Mouse (Mus musculus) common myeloid progenitor, adult 5-6 weeks (primary cell): ENCODE results near the gene Cox18. TPM values are rescaled to one million over a fixed set of nuclear protein-coding genes. Genes with fewer than 3 reads are reported as not detected.

Experiments used
- ATAC-seq: replicated peaks from 2 replicates; pipeline ENCODE4 v1.8.0; 2016; ENCODE audit warnings: low read depth, mild to moderate bottlenecking, moderate TSS enrichment, inconsistent platforms; ENCODE audit not compliant: poor library complexity, severe bottlenecking
- total RNA-seq: library from RNA; stranded (forward); fragments of 200-1000, 187-1606 nt; gene quantifications from 2 replicates; pipeline ENCODE4 v1.2.3, GENCODE M21; 2017

Cox18 gene
- total RNA-seq, 1 experiment from 2014 or later, result 25.8 TPM

DNA sequence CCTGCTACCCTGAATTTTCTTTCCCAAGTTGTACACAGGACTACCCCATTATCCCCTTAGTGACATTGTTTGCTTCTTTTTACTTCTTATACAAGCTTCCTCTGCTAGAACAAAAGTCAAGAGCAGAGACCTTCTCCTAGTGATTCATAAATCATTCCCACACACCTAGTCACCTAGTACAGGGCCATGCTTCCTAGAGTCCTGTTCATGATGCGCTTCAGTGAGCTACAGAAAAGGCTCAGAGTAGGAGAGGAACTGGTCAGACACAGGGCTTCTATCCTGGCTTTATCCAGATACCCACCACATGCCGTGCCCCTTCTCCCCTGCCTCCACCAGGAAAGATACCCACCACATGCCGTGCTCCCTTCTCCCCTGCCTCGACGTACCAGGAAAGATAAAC lies 44.7 kb downstream of the Cox18 start:
- ATAC-seq, result no peak

GRCm38 (mm10) chr5:90178116-90178515 lies 45.7 kb downstream of the Cox18 start:
- ATAC-seq, result no peak

Other genes starting within 250 kb of the Cox18 start
- 149 and 213 TPM in 2 replicates for gene Ankrd17, start 142.6 kb upstream of the Cox18 start, total RNA-seq
- gene Gm9958, start 143.2 kb upstream of the Cox18 start, total RNA-seq, result 1.2 and 3.2 TPM in 2 replicates
- not detected in 2 replicates for gene Alb, start 236.9 kb upstream of the Cox18 start, total RNA-seq